Mouse (Mus musculus) embryo, embryonic 10 days (tissue): Measurements from ENCODE around the gene Ngdn.
"Not testable (repeated sequence)": the region's sequence is repeated elsewhere in the genome, so short reads cannot be mapped to it uniquely, and the experiment has no call there.

Source experiments
- DNase-seq: peaks from one replicate; pipeline ENCODE4 v3.0.0-alpha.2; 2015; ENCODE audit warnings: low spot score

The Ngdn gene

GRCm38 (mm10) chr14:54999868-55000267 is 15.4 kb upstream of the Ngdn start:
- DNase-seq, result not testable (repeated sequence)

- no peak for DNase-seq
These were observed 14.4 kb upstream of the Ngdn start for GRCm38 (mm10) chr14:55000814-55001213.

GRCm38 (mm10) chr14:55001446-55001845 is 13.8 kb upstream of the Ngdn start:
- no peak for DNase-seq

GRCm38 (mm10) chr14:55001938-55002686 is 13.1 kb upstream of the Ngdn start:
- DNase-seq, result no peak

- DNase-seq, result no peak
These were observed 12.6 kb upstream of the Ngdn start for GRCm38 (mm10) chr14:55002687-55003120.

- no peak for DNase-seq
These were observed 11.1 kb upstream of the Ngdn start for GRCm38 (mm10) chr14:55003878-55004855.

GRCm38 (mm10) chr14:55005506-55005905 is 9.7 kb upstream of the Ngdn start:
- no peak for DNase-seq

GRCm38 (mm10) chr14:55005967-55006366 is 9.3 kb upstream of the Ngdn start:
- no peak for DNase-seq

GRCm38 (mm10) chr14:55006541-55006940 is 8.7 kb upstream of the Ngdn start:
- no peak for DNase-seq

- DNase-seq, result no peak
These were observed 7.9 kb upstream of the Ngdn start for GRCm38 (mm10) chr14:55007120-55007908.

GRCm38 (mm10) chr14:55008417-55008816 is 6.8 kb upstream of the Ngdn start:
- DNase-seq, result no peak

- peak; percentile 54 for DNase-seq
These were observed 4.1 kb upstream of the Ngdn start for GRCm38 (mm10) chr14:55011116-55011515.

GRCm38 (mm10) chr14:55014591-55014990 is 663 bp upstream of the Ngdn start:
- no peak for DNase-seq

GRCm38 (mm10) chr14:55015767-55016111 is 485 bp downstream of the Ngdn start:
- no peak for DNase-seq

GRCm38 (mm10) chr14:55016876-55017275 is 1.6 kb downstream of the Ngdn start:
- no peak for DNase-seq

- DNase-seq, result peak; percentile 33
These were observed 5.1 kb downstream of the Ngdn start for GRCm38 (mm10) chr14:55020394-55020793.

- DNase-seq, result no peak
These were observed 7.8 kb downstream of the Ngdn start for GRCm38 (mm10) chr14:55023011-55023410.

GRCm38 (mm10) chr14:55024236-55024635 is 9.0 kb downstream of the Ngdn start:
- DNase-seq, result peak; percentile 77

- no peak for DNase-seq
These were observed 10.3 kb downstream of the Ngdn start for GRCm38 (mm10) chr14:55025527-55025926.

GRCm38 (mm10) chr14:55027251-55027650 is 12.0 kb downstream of the Ngdn start:
- peak; percentile 66 for DNase-seq

GRCm38 (mm10) chr14:55027653-55028052 is 12.4 kb downstream of the Ngdn start:
- DNase-seq, result peak; percentile 18

GRCm38 (mm10) chr14:55028333-55028835 is 13.1 kb downstream of the Ngdn start:
- DNase-seq, result no peak
